Mouse (Mus musculus) liver, postnatal 0 days (tissue): Measurements from ENCODE around the gene Slc35d2.

Source experiments
- CTCF ChIP-seq: sonication (generic); IDR thresholded peaks from 2 replicates; pipeline ENCODE4 v1.5.1; 2016; ENCODE audit warnings: antibody characterized with exemption, low read depth
- EP300 ChIP-seq: IDR thresholded peaks from 2 replicates; pipeline ENCODE4 v1.6.1; 2016; ENCODE audit warnings: antibody characterized with exemption, low read depth, mild to moderate bottlenecking

DNA sequence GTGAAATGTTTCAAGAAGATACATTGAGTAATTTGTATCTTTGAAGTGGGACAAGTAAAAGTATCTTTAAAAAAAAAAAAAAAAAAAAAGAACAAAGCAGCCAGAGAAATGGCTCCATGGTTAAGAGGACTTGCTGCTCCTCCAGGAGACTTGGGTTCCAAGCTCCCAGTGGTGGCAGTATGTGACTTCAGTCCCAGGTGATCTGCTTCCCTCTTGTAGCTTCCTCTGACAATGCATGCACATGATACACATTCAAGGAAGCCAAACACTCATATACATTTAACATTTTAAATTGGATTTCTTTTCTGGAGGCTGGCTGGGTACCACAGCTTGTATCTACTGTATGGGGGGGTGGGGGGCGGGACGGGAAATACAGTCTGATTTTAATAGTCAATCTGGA is 25.5 kb upstream of the Slc35d2 start:
- TF ChIP-seq CTCF (no peak), EP300 (no peak)
